Mouse (Mus musculus) stomach, embryonic 14.5 days (tissue): ENCODE measurements around the gene Adgrf2. TPM values are rescaled to one million over a fixed set of nuclear protein-coding genes. Genes with fewer than 3 reads are reported as not detected.

ENCODE experiments used
- ATAC-seq: fragments of 200-750 bp; cut with Nextera tagmentation; 2 replicates; pipeline ENCODE4 v1.8.0; 2017; ENCODE audit warnings: low read depth, moderate TSS enrichment; ENCODE audit not compliant: insufficient number of reproducible peaks, insufficient read depth, low FRiP score
- H3K27ac ChIP-seq: fragments of 300-500 bp; sonication (generic); 2 replicates; pipeline ENCODE4 v1.5.1; 2014; ENCODE audit warnings: mild to moderate bottlenecking, low read length, moderate library complexity, mixed read lengths
- H3K27me3 ChIP-seq: fragments of 300-500 bp; sonication (generic); 2 replicates; pipeline ENCODE4 v1.6.1; 2014; ENCODE audit warnings: low read length, control low read depth, mixed read lengths; ENCODE audit not compliant: control insufficient read depth, insufficient read depth
- H3K36me3 ChIP-seq: fragments of 300-500 bp; sonication (generic); 2 replicates; pipeline ENCODE4 v1.6.1; 2014; ENCODE audit warnings: mild to moderate bottlenecking, control low read depth, low read length, moderate library complexity, mixed read lengths; ENCODE audit not compliant: control insufficient read depth, insufficient read depth
- H3K4me1 ChIP-seq: fragments of 300-500 bp; sonication (generic); 2 replicates; pipeline ENCODE4 v1.6.1; 2014; ENCODE audit warnings: low read length, control low read depth, mixed read lengths; ENCODE audit not compliant: control insufficient read depth, insufficient read depth
- H3K4me2 ChIP-seq: fragments of 300-500 bp; sonication (generic); replicated peaks from 2 replicates; pipeline ENCODE4 v1.6.1; 2014; ENCODE audit warnings: low read depth, low read length, control low read depth
- H3K4me3 ChIP-seq: fragments of 300-500 bp; sonication (generic); 2 replicates; pipeline ENCODE4 v1.5.1; 2014; ENCODE audit warnings: low read depth, low read length, control low read depth
- H3K9ac ChIP-seq: fragments of 300-500 bp; sonication (generic); replicated peaks from 2 replicates; pipeline ENCODE4 v1.6.1; 2014; ENCODE audit warnings: low read depth, mild to moderate bottlenecking, control low read depth, low read length, moderate library complexity, mixed read lengths
- H3K9me3 ChIP-seq: fragments of 300-500 bp; sonication (generic); 2 replicates; pipeline ENCODE4 v1.6.1; 2016; ENCODE audit warnings: low read depth, low read length, control low read depth; ENCODE audit not compliant: control insufficient read depth
- WGBS: fragments of 180-500 bp; shearing (Covaris S2); extraction: QIAGEN DNeasy Blood & Tissue Kit; methylation state at CpG from one replicate; pipeline ENCODE4 v1.1.7; 2014; 5-methylcytosine and 5-hydroxymethylcytosine counted together
- polyA plus RNA-seq: library from polyadenylated mRNA; unstranded; fragments of >200 nt; fragmentation: Nextera tagmentation; extraction: Ambion mirVana; gene quantifications from 2 replicates; pipeline ENCODE4 v1.2.1, GENCODE M21; 2014

Gene Adgrf2
- polyA plus RNA-seq, 1 experiment from 2014 or later = 0.14 TPM

- peak; percentile 33; the same call in 1 of the 2 replicates for ATAC-seq
- Histone ChIP-seq H3K27me3 (no peaks in the 10 kb centered on the region), H3K4me1 (no peaks in the 10 kb centered on the region), H3K9ac (no peak overlapping the region), H3K9me3 (no peaks in the 10 kb centered on the region), H3K36me3 (no peaks in the 10 kb centered on the region), H3K27ac (no peak overlapping the region), H3K4me3 (no peak overlapping the region), H3K4me2 (no peak overlapping the region)
- WGBS = 82% methylated on average over 8 of the region's 8 CpGs
These were observed 51.4 kb downstream of the Adgrf2 start for GRCm38 (mm10) chr17:42690531-42690930.

Other genes with a start within 250 kb of the Adgrf2 start
- not detected in 2 replicates for gene Opn5, start 130.8 kb downstream of the Adgrf2 start, polyA plus RNA-seq
- 0.20 and 0.27 TPM in 2 replicates for gene Adgrf4, start 49.9 kb downstream of the Adgrf2 start, polyA plus RNA-seq
- 57.3 and 62.2 TPM in 2 replicates for gene Cd2ap, start 134.5 kb upstream of the Adgrf2 start, polyA plus RNA-seq